Mouse (Mus musculus) thymus, adult 2 months (tissue): ENCODE data around the gene Zfp317. TPM values are rescaled to one million over a fixed set of nuclear protein-coding genes. Genes with fewer than 3 reads are reported as not detected.
"Not testable (repeated sequence)": the region's sequence is repeated elsewhere in the genome, so short reads cannot be mapped to it uniquely, and the experiment has no call there.

ENCODE experiments used
- DNase-seq: peaks from one replicate; pipeline ENCODE4 v3.0.0; 2021
- H3K27ac ChIP-seq: fragments of 200-500 bp; 2 replicates; pipeline ENCODE4 v1.5.1; 2012; ENCODE audit warnings: low read length, control low read depth; ENCODE audit not compliant: control insufficient read depth, insufficient read depth
- H3K27me3 ChIP-seq: fragments of 200-500 bp; 2 replicates; pipeline ENCODE4 v1.6.1; 2012; ENCODE audit warnings: mild to moderate bottlenecking, low read length, moderate library complexity, mixed read lengths; ENCODE audit not compliant: control insufficient read depth, insufficient read depth
- H3K36me3 ChIP-seq: fragments of 200-500 bp; 2 replicates; pipeline ENCODE4 v1.6.1; 2012; ENCODE audit warnings: mild to moderate bottlenecking, low read length, moderate library complexity; ENCODE audit not compliant: control insufficient read depth, insufficient read depth
- H3K4me1 ChIP-seq: fragments of 200-500 bp; replicated peaks from 2 replicates; pipeline ENCODE4 v1.6.1; 2012; ENCODE audit warnings: low read length; ENCODE audit not compliant: control insufficient read depth, insufficient read depth
- H3K4me3 ChIP-seq: fragments of 200-500 bp; 2 replicates; pipeline ENCODE4 v1.5.1; 2012; ENCODE audit warnings: mild to moderate bottlenecking, low read length, control low read depth, moderate library complexity; ENCODE audit not compliant: control insufficient read depth, insufficient read depth
- CTCF ChIP-seq: fragments of 200-500 bp; IDR thresholded peaks from 2 replicates; pipeline ENCODE4 v1.5.1; 2012; ENCODE audit warnings: mild to moderate bottlenecking, control low read depth, low read length, moderate library complexity, borderline replicate concordance; ENCODE audit not compliant: control insufficient read depth, poor library complexity, insufficient read depth; ENCODE audit errors: extremely low read depth
- POLR2A ChIP-seq: fragments of 200-500 bp; IDR thresholded peaks from 2 replicates; pipeline ENCODE4 v1.6.1; 2012; ENCODE audit warnings: mild to moderate bottlenecking, low read length, control low read depth, moderate library complexity; ENCODE audit not compliant: control insufficient read depth, poor library complexity, insufficient read depth; ENCODE audit errors: extremely low read depth
- WGBS: fragments of 180-500 bp; shearing (Covaris S2); methylation state at CpG from one replicate; pipeline ENCODE4 v1.1.7; 2018; 5-methylcytosine and 5-hydroxymethylcytosine counted together
- polyA plus RNA-seq: library from polyadenylated mRNA; depleted of rRNA; stranded (reverse); fragments of >200 nt; gene quantifications from 2 replicates; pipeline ENCODE4 v1.2.3, GENCODE M21; 2012; rRNA removed

The Zfp317 gene
- polyA plus RNA-seq, 1 experiment = 10.9 TPM

GRCm38 (mm10) chr9:19691426-19691825, 69.5 kb downstream of the Zfp317 start:
- Histone ChIP-seq H3K4me1 (no peaks in the 10 kb centered on the region), H3K27ac (no peak overlapping the region), H3K4me3 (no peak overlapping the region), H3K27me3 (no peaks in the 10 kb centered on the region), H3K36me3 (no peaks in the 10 kb centered on the region)
- DNase-seq = no peak
- 89% methylated on average over 1 of the region's 1 CpGs for WGBS
- TF ChIP-seq CTCF (no peak), POLR2A (no peak)

GRCm38 (mm10) chr9:19692430-19692829, 70.5 kb downstream of the Zfp317 start:
- Histone ChIP-seq H3K27ac (no peak overlapping the region), H3K4me1 (no peaks in the 10 kb centered on the region), H3K36me3 (no peaks in the 10 kb centered on the region), H3K27me3 (no peaks in the 10 kb centered on the region), H3K4me3 (no peak overlapping the region)
- TF ChIP-seq POLR2A (no peak), CTCF (no peak)
- WGBS = 88% methylated on average over 2 of the region's 2 CpGs
- no peak for DNase-seq

GRCm38 (mm10) chr9:19694285-19694684, 72.4 kb downstream of the Zfp317 start:
- H3K36me3 ChIP-seq, H3K4me1 ChIP-seq, H3K27me3 ChIP-seq, H3K4me3 ChIP-seq, DNase-seq, H3K27ac ChIP-seq: not testable (repeated sequence)
- WGBS = 55% methylated on average over 2 of the region's 2 CpGs

- not testable (repeated sequence) for H3K27me3 ChIP-seq, H3K4me1 ChIP-seq, H3K36me3 ChIP-seq, DNase-seq, H3K4me3 ChIP-seq, H3K27ac ChIP-seq
- 83% methylated on average over 9 of the region's 9 CpGs for WGBS
These were observed 73.0 kb downstream of the Zfp317 start for GRCm38 (mm10) chr9:19694898-19695379.

Other genes starting within 250 kb of the Zfp317 start
- gene Olfr847, start 243.4 kb upstream of the Zfp317 start, polyA plus RNA-seq = not detected in 2 replicates
- gene Olfr849, start 181.8 kb upstream of the Zfp317 start, polyA plus RNA-seq = not detected in 2 replicates
- not detected in 2 replicates for gene Olfr850, start 143.9 kb upstream of the Zfp317 start, polyA plus RNA-seq
- not detected in 2 replicates for gene Olfr851, start 128.8 kb upstream of the Zfp317 start, polyA plus RNA-seq
- not detected in 2 replicates for gene Olfr853, start 81.0 kb upstream of the Zfp317 start, polyA plus RNA-seq
- gene Olfr854, start 54.7 kb upstream of the Zfp317 start, polyA plus RNA-seq = not detected in 2 replicates
- gene Olfr855, start 39.5 kb upstream of the Zfp317 start, polyA plus RNA-seq = not detected in 2 replicates
- gene Olfr857, start 87.3 kb downstream of the Zfp317 start, polyA plus RNA-seq = not detected in 2 replicates
- gene Olfr58, start 158.2 kb downstream of the Zfp317 start, polyA plus RNA-seq = not detected in 2 replicates
- not detected in 2 replicates for gene Olfr859, start 182.8 kb downstream of the Zfp317 start, polyA plus RNA-seq
- gene Olfr860, start 227.6 kb downstream of the Zfp317 start, polyA plus RNA-seq = not detected in 2 replicates